Mouse (Mus musculus) erythroblast, embryonic 14.5 days (primary cell): ENCODE results near the gene Gm28051.

Source experiments
- GATA1 ChIP-seq: IDR thresholded peaks from 2 replicates; pipeline ENCODE4 v1.6.1; 2012; ENCODE audit warnings: low read length, inconsistent platforms, mixed read lengths
- TAL1 ChIP-seq: IDR thresholded peaks from 3 replicates; pipeline ENCODE4 v1.6.1; 2012; ENCODE audit warnings: low read length, inconsistent platforms, mixed read lengths

DNA sequence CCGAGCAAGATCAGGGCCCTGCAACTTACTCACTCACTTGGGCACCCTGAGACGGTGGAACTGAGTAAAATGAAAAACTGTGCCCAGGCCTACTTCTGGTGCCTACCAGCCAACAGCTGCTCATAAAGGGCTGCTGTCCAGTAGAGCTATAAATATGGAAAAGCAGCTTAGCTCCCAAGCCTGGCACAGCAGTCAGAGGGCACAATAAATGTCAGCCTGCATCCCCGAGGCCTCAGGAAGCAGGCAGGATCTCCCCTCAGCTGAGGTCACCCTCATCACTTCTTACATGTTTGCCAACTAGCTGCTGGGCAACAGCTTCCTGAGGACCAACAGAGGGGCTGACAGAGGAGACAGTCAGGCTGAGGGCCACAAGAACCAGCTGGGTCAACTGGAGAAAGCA, 80.5 kb downstream of the Gm28051 start:
- no peak for TF ChIP-seq GATA1
- no peak for TF ChIP-seq TAL1
